Mouse (Mus musculus) MEL (cell line): ENCODE data around the gene Mlip. TPM values are rescaled to one million over a fixed set of nuclear protein-coding genes. Genes with fewer than 3 reads are reported as not detected.

Experiments used
- DNase-seq: peaks from one replicate; pipeline ENCODE4 v3.0.0; 2011; ENCODE audit warnings: low read depth, low spot score
- H3K27ac ChIP-seq: 2 replicates; pipeline ENCODE4 v1.5.1; 2012; ENCODE audit warnings: low read depth, mild to moderate bottlenecking, control low read depth, low read length, moderate library complexity; ENCODE audit not compliant: control insufficient read depth
- H3K27me3 ChIP-seq, 2 experiments: fragments of 150-350 bp in 1 of 2; sonication (generic) in 1 of 2; 2 replicates each; pipeline ENCODE4 v1.6.1; 2012; ENCODE audit warnings: low read length in 2 of 2, mild to moderate bottlenecking in 2 of 2, improper control_type of control experiment in 1 of 2, moderate library complexity in 1 of 2; ENCODE audit not compliant: insufficient read depth in 2 of 2, control insufficient read depth in 1 of 2
- H3K36me3 ChIP-seq, 2 experiments: 2 replicates each; pipeline ENCODE4 v1.6.1; 2012 to 2014; ENCODE audit warnings: low read length in 2 of 2, improper control_type of control experiment in 1 of 2, inconsistent platforms in 1 of 2, mild to moderate bottlenecking in 1 of 2; ENCODE audit not compliant: insufficient read depth in 2 of 2, control insufficient read depth in 1 of 2
- H3K4me1 ChIP-seq, 2 experiments: fragments of 150-350 bp in 1 of 2; sonication (generic) in 1 of 2; 2 replicates each; pipeline ENCODE4 v1.6.1; 2012; ENCODE audit warnings: low read length in 2 of 2, improper control_type of control experiment in 1 of 2, mild to moderate bottlenecking in 1 of 2; ENCODE audit not compliant: insufficient read depth in 2 of 2, control insufficient read depth in 1 of 2
- H3K4me3 ChIP-seq, 2 experiments: fragments of 150-350 bp in 1 of 2; sonication (generic) in 1 of 2; 2 replicates each; pipeline ENCODE4 v1.5.1; 2012; ENCODE audit warnings: low read depth in 2 of 2, low read length in 2 of 2, mild to moderate bottlenecking in 2 of 2, moderate library complexity in 2 of 2, control low read depth in 1 of 2, improper control_type of control experiment in 1 of 2; ENCODE audit not compliant: control insufficient read depth in 1 of 2, insufficient read depth in 1 of 2
- H3K79me2 ChIP-seq: 2 replicates; pipeline ENCODE4 v1.6.1; 2012; ENCODE audit warnings: mild to moderate bottlenecking, low read length, moderate library complexity; ENCODE audit not compliant: control insufficient read depth, poor library complexity, insufficient read depth
- H3K9ac ChIP-seq: 2 replicates; pipeline ENCODE4 v1.6.1; 2012; ENCODE audit warnings: low read depth, mild to moderate bottlenecking, control low read depth, low read length, moderate library complexity; ENCODE audit not compliant: control insufficient read depth, poor library complexity, severe bottlenecking
- H3K9me3 ChIP-seq: fragments of 150-350 bp; sonication (generic); replicated peaks from 2 replicates; pipeline ENCODE4 v1.6.1; 2012; ENCODE audit warnings: mild to moderate bottlenecking, low read length, improper control_type of control experiment, moderate library complexity; ENCODE audit not compliant: insufficient read depth
- CHD1 ChIP-seq: IDR thresholded peaks from 2 replicates; pipeline ENCODE4 v1.6.1; 2012; ENCODE audit warnings: low read depth, mild to moderate bottlenecking, inconsistent platforms, low read length, improper control_type of control experiment
- CTCF ChIP-seq, 3 experiments: IDR thresholded peaks in 2 of 3; conservative IDR thresholded peaks in 1 of 3; 2 replicates each; pipeline ENCODE4 v1.5.1; 2011 to 2012; ENCODE audit warnings: low read length in 3 of 3, low read depth in 2 of 3, mild to moderate bottlenecking in 2 of 3, improper control_type of control experiment in 1 of 3, inconsistent platforms in 1 of 3, mixed read lengths in 1 of 3, moderate library complexity in 1 of 3; ENCODE audit not compliant: control insufficient read depth in 1 of 3, insufficient read depth in 1 of 3, poor library complexity in 1 of 3, severe bottlenecking in 1 of 3
- E2F4 ChIP-seq: IDR thresholded peaks from 2 replicates; pipeline ENCODE4 v1.6.1; 2011; ENCODE audit warnings: low read depth, low read length, improper control_type of control experiment, borderline replicate concordance
- ELF1 ChIP-seq: IDR thresholded peaks from 2 replicates; pipeline ENCODE4 v1.6.1; 2014; ENCODE audit warnings: low read depth, mild to moderate bottlenecking, inconsistent platforms, low read length, improper control_type of control experiment, moderate library complexity
- ETS1 ChIP-seq: IDR thresholded peaks from 2 replicates; pipeline ENCODE4 v1.6.1; 2012; ENCODE audit warnings: low read depth, mild to moderate bottlenecking, inconsistent platforms, low read length, improper control_type of control experiment, moderate library complexity
- GABPA ChIP-seq: IDR thresholded peaks from 2 replicates; pipeline ENCODE4 v1.6.1; 2012; ENCODE audit warnings: low read depth, mild to moderate bottlenecking, inconsistent platforms, low read length, improper control_type of control experiment, moderate library complexity
- GATA1 ChIP-seq: IDR thresholded peaks from 2 replicates; pipeline ENCODE4 v1.6.1; 2011; ENCODE audit warnings: low read depth, low read length, improper control_type of control experiment
- HCFC1 ChIP-seq: IDR thresholded peaks from 2 replicates; pipeline ENCODE4 v1.6.1; 2012; ENCODE audit warnings: low read depth, mild to moderate bottlenecking, inconsistent platforms, low read length, improper control_type of control experiment, moderate library complexity
- KAT2A ChIP-seq: conservative IDR thresholded peaks from 2 replicates; pipeline ENCODE4 v1.6.1; 2012; ENCODE audit warnings: low read depth, low read length, improper control_type of control experiment, inconsistent platforms
- MAFK ChIP-seq: IDR thresholded peaks from 2 replicates; pipeline ENCODE4 v1.6.1; 2011; ENCODE audit warnings: low read depth, mild to moderate bottlenecking, low read length, improper control_type of control experiment, borderline replicate concordance
- MAX ChIP-seq: IDR thresholded peaks from 2 replicates; pipeline ENCODE4 v1.6.1; 2011; ENCODE audit warnings: low read length, improper control_type of control experiment
- MXI1 ChIP-seq: IDR thresholded peaks from 2 replicates; pipeline ENCODE4 v1.6.1; 2011; ENCODE audit warnings: mild to moderate bottlenecking, low read depth, low read length, improper control_type of control experiment
- MYB ChIP-seq: IDR thresholded peaks from 2 replicates; pipeline ENCODE4 v1.6.1; 2011; ENCODE audit warnings: mild to moderate bottlenecking, low read depth, low read length, improper control_type of control experiment
- MYC ChIP-seq: IDR thresholded peaks from 2 replicates; pipeline ENCODE4 v1.6.1; 2011; ENCODE audit warnings: low read depth, mild to moderate bottlenecking, low read length, improper control_type of control experiment, moderate library complexity
- NELFE ChIP-seq: IDR thresholded peaks from 2 replicates; pipeline ENCODE4 v1.6.1; 2011; ENCODE audit warnings: low read depth, low read length, improper control_type of control experiment
- NRF1 ChIP-seq: IDR thresholded peaks from 2 replicates; pipeline ENCODE4 v1.6.1; 2014; ENCODE audit warnings: low read depth, mild to moderate bottlenecking, inconsistent platforms, low read length, improper control_type of control experiment, moderate library complexity; ENCODE audit not compliant: poor library complexity, insufficient read depth, severe bottlenecking
- POLR2A ChIP-seq, 2 experiments: IDR thresholded peaks; 2 replicates each; pipeline ENCODE4 v1.6.1; 2011 to 2012; ENCODE audit warnings: low read length in 2 of 2, mild to moderate bottlenecking in 2 of 2, control low read depth in 1 of 2, improper control_type of control experiment in 1 of 2, low read depth in 1 of 2, moderate library complexity in 1 of 2; ENCODE audit not compliant: control insufficient read depth in 1 of 2, insufficient read depth in 1 of 2, poor library complexity in 1 of 2
- POLR2AphosphoS5 ChIP-seq: IDR thresholded peaks from 2 replicates; pipeline ENCODE4 v1.6.1; 2012; ENCODE audit warnings: low read depth, borderline replicate concordance, mild to moderate bottlenecking, inconsistent platforms, low read length, moderate library complexity, mixed read lengths
- RAD21 ChIP-seq: IDR thresholded peaks from 2 replicates; pipeline ENCODE4 v1.6.1; 2011; ENCODE audit warnings: mild to moderate bottlenecking, low read depth, low read length, improper control_type of control experiment
- RCOR1 ChIP-seq: IDR thresholded peaks from 2 replicates; pipeline ENCODE4 v1.6.1; 2012; ENCODE audit warnings: low read depth, mild to moderate bottlenecking, inconsistent platforms, low read length, improper control_type of control experiment
- TBP ChIP-seq: IDR thresholded peaks from 2 replicates; pipeline ENCODE4 v1.8.0; 2011; ENCODE audit warnings: low read depth, low read length, improper control_type of control experiment
- TCF12 ChIP-seq: IDR thresholded peaks from 2 replicates; pipeline ENCODE4 v1.6.1; 2014; ENCODE audit warnings: low read depth, mild to moderate bottlenecking, inconsistent platforms, low read length, improper control_type of control experiment, moderate library complexity
- UBTF ChIP-seq: IDR thresholded peaks from 2 replicates; pipeline ENCODE4 v1.6.1; 2012; ENCODE audit warnings: low read depth, mild to moderate bottlenecking, inconsistent platforms, low read length, improper control_type of control experiment, moderate library complexity, borderline replicate concordance; ENCODE audit not compliant: insufficient read depth
- USF1 ChIP-seq: IDR thresholded peaks from 2 replicates; pipeline ENCODE4 v1.6.1; 2014; ENCODE audit warnings: low read depth, mild to moderate bottlenecking, inconsistent platforms, low read length, improper control_type of control experiment, moderate library complexity
- USF2 ChIP-seq, 2 experiments: IDR thresholded peaks; 2 replicates each; pipeline ENCODE4 v1.6.1; 2011 to 2012; ENCODE audit warnings: improper control_type of control experiment in 2 of 2, low read length in 2 of 2, borderline replicate concordance in 1 of 2, inconsistent platforms in 1 of 2, low read depth in 1 of 2, mild to moderate bottlenecking in 1 of 2; ENCODE audit not compliant: insufficient read depth in 1 of 2
- ZKSCAN1 ChIP-seq: IDR thresholded peaks from 2 replicates; pipeline ENCODE4 v1.6.1; 2012; ENCODE audit warnings: low read depth, mild to moderate bottlenecking, inconsistent platforms, low read length, improper control_type of control experiment, moderate library complexity
- ZNF384 ChIP-seq: IDR thresholded peaks from 2 replicates; pipeline ENCODE4 v1.6.1; 2012; ENCODE audit warnings: low read depth, mild to moderate bottlenecking, inconsistent platforms, low read length, improper control_type of control experiment
- polyA plus RNA-seq, 2 experiments: library from polyadenylated mRNA; stranded (reverse) in 1 of 2; unstranded in 1 of 2; fragments of >175 nt in 1 of 2; fragments of >200 nt in 1 of 2; gene quantifications; 2 replicates each; pipeline versions ENCODE4 v1.2.1 to v1.2.4; 2012; ENCODE audit warnings: low replicate concordance in 2 of 2, low read depth in 1 of 2; ENCODE audit not compliant: insufficient read length in 2 of 2, insufficient read depth in 1 of 2, missing spikeins in 1 of 2
- total RNA-seq: library from RNA; depleted of rRNA; stranded (reverse); fragments of 300-350 nt; gene quantifications from 2 replicates; pipeline ENCODE4 v1.2.3, GENCODE M21; 2012

The Mlip gene
- total and polyA plus RNA-seq, 3 experiments: 0.04 TPM; not detected in 2

- TF ChIP-seq MYC: no peak
- TF ChIP-seq RCOR1: no peak
- no peak for TF ChIP-seq USF2 (IDR thresholded peaks at IDR 0.05; ENCODE audit: borderline replicate concordance in 1 of 2, insufficient read depth in 1 of 2, low read depth in 1 of 2, low read length in 2 of 2)
- TF ChIP-seq MAX: no peak
- no peak for TF ChIP-seq UBTF
- no peak for TF ChIP-seq NRF1
- no peak for TF ChIP-seq POLR2AphosphoS5
- TF ChIP-seq GABPA: no peak
- TF ChIP-seq ETS1: no peak
- TF ChIP-seq RAD21: no peak
- TF ChIP-seq TBP: no peak
- TF ChIP-seq CHD1: no peak
- TF ChIP-seq ZKSCAN1: no peak
- TF ChIP-seq GATA1: no peak
- TF ChIP-seq CTCF (IDR thresholded peaks at IDR 0.05 in 2 of 3, conservative IDR thresholded peaks at IDR 0.05 in 1 of 3; ENCODE audit: control insufficient read depth in 1 of 3, insufficient read depth in 1 of 3, low read depth in 2 of 3, low read length in 3 of 3, poor library complexity in 1 of 3, severe bottlenecking in 1 of 3): no peak
Observed at GRCm38 (mm10) chr9:77172044-77172443, 180.7 kb downstream of the Mlip start.

DNA sequence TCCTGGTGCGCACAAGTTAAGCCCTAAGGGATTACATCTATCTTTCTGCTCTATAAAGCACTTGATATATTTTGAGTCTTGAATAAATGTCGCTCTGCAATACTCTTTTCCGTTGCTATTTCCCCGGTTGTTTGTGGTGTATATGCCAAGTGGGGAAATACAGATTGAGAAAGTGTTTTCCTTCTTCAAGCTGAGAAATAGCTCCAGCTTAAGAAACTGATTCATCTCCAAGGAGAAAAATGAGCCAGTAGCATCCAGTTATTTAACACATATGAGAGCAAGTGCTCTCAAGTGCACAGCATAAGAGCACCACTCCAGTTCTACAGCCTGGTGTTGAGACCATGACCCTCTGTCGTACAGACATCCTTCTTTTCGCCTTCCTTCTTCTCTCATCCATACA lies 186.9 kb downstream of the Mlip start:
- Histone ChIP-seq H3K9ac (no peak overlapping the region), H3K27me3 (no peaks in the 10 kb centered on the region), H3K79me2 (no peaks in the 10 kb centered on the region), H3K4me3 (no peak overlapping the region), H3K36me3 (no peaks in the 10 kb centered on the region), H3K27ac (no peak overlapping the region), H3K4me1 (no peaks in the 10 kb centered on the region), H3K9me3 (no peaks in the 10 kb centered on the region)
- DNase-seq: no peak
- TF ChIP-seq KAT2A: no peak
- no peak for TF ChIP-seq HCFC1
- no peak for TF ChIP-seq NELFE
- no peak for TF ChIP-seq USF2 (IDR thresholded peaks at IDR 0.05; ENCODE audit: borderline replicate concordance in 1 of 2, insufficient read depth in 1 of 2, low read depth in 1 of 2, low read length in 2 of 2)
- TF ChIP-seq MXI1: no peak
- no peak for TF ChIP-seq CTCF (IDR thresholded peaks at IDR 0.05 in 2 of 3, conservative IDR thresholded peaks at IDR 0.05 in 1 of 3; ENCODE audit: control insufficient read depth in 1 of 3, insufficient read depth in 1 of 3, low read depth in 2 of 3, low read length in 3 of 3, poor library complexity in 1 of 3, severe bottlenecking in 1 of 3)
- no peak for TF ChIP-seq UBTF
- TF ChIP-seq GATA1: no peak
- TF ChIP-seq POLR2A (IDR thresholded peaks at IDR 0.05; ENCODE audit: control insufficient read depth in 1 of 2, insufficient read depth in 1 of 2, low read depth in 1 of 2, low read length in 2 of 2, poor library complexity in 1 of 2): no peak
- no peak for TF ChIP-seq GABPA
- TF ChIP-seq MYB: no peak
- TF ChIP-seq USF1: no peak
- TF ChIP-seq ELF1: no peak
- no peak for TF ChIP-seq E2F4
- no peak for TF ChIP-seq ZNF384
- no peak for TF ChIP-seq ZKSCAN1
- no peak for TF ChIP-seq TCF12
- no peak for TF ChIP-seq MAFK

More at GRCm38 (mm10) chr9:77172044-77172443, 180.7 kb downstream of the Mlip start:
- DNase-seq: no peak
- Histone ChIP-seq H3K36me3 (no peaks in the 10 kb centered on the region), H3K27me3 (no peaks in the 10 kb centered on the region), H3K27ac (no peak overlapping the region), H3K9ac (no peak overlapping the region), H3K4me1 (no peaks in the 10 kb centered on the region), H3K79me2 (no peaks in the 10 kb centered on the region), H3K4me3 (no peak overlapping the region), H3K9me3 (no peaks in the 10 kb centered on the region)
